Mouse (Mus musculus): Measurements from ENCODE around the gene Ces4a.
"Not testable (repeated sequence)": the region's sequence is repeated elsewhere in the genome, so short reads cannot be mapped to it uniquely, and the experiment has no call there.

The Ces4a gene

GRCm38 (mm10) chr8:105131509-105131908, at the start of gene Ces4a:
Gene Ces4a (plus strand): TSS chr8:105131800.
- DNase-seq (ENCODE audit: low spot score): no peak

GRCm38 (mm10) chr8:105083449-105084050, 48.0 kb upstream of the Ces4a start, which contains the start of gene Ces3b:
Gene Ces3b (plus strand): TSS chr8:105083753.
- DNase-seq (ENCODE audit: low spot score): no peak

- DNase-seq (ENCODE audit: low spot score): not testable (repeated sequence)
Observed at GRCm38 (mm10) chr8:105088166-105088565, 43.4 kb upstream of the Ces4a start.

- DNase-seq (ENCODE audit: low spot score): no peak
Observed at GRCm38 (mm10) chr8:105088581-105088980, 43.0 kb upstream of the Ces4a start.

- DNase-seq (ENCODE audit: low spot score): no peak
Observed at GRCm38 (mm10) chr8:105093992-105094391, 37.6 kb upstream of the Ces4a start.

GRCm38 (mm10) chr8:105102101-105102785, 29.4 kb upstream of the Ces4a start:
- DNase-seq (ENCODE audit: low spot score): not testable (repeated sequence)

GRCm38 (mm10) chr8:105103701-105104100, 27.9 kb upstream of the Ces4a start:
- DNase-seq (ENCODE audit: low spot score): not testable (repeated sequence)

GRCm38 (mm10) chr8:105104220-105104619, 27.4 kb upstream of the Ces4a start:
- DNase-seq (ENCODE audit: low spot score): no peak

- DNase-seq (ENCODE audit: low spot score): no peak
Observed at GRCm38 (mm10) chr8:105129864-105130263, 1.7 kb upstream of the Ces4a start.

GRCm38 (mm10) chr8:105138423-105138822, 6.8 kb downstream of the Ces4a start:
- DNase-seq (ENCODE audit: low spot score): peak; percentile 34

- no peak for DNase-seq (ENCODE audit: low spot score)
Observed at GRCm38 (mm10) chr8:105142395-105142794, 10.8 kb downstream of the Ces4a start.

GRCm38 (mm10) chr8:105151654-105152053, 20.1 kb downstream of the Ces4a start:
- no peak for DNase-seq (ENCODE audit: low spot score)

GRCm38 (mm10) chr8:105152623-105153398, 21.2 kb downstream of the Ces4a start:
- DNase-seq (ENCODE audit: low spot score): no peak

- no peak for DNase-seq (ENCODE audit: low spot score)
Observed at GRCm38 (mm10) chr8:105154316-105154715, 22.7 kb downstream of the Ces4a start.

- no peak for DNase-seq (ENCODE audit: low spot score)
Observed at GRCm38 (mm10) chr8:105155091-105155745, 23.6 kb downstream of the Ces4a start.

- peak; percentile 29 for DNase-seq (ENCODE audit: low spot score)
Observed at GRCm38 (mm10) chr8:105157555-105157954, 26.0 kb downstream of the Ces4a start.

GRCm38 (mm10) chr8:105158084-105158483, 26.5 kb downstream of the Ces4a start:
- no peak for DNase-seq (ENCODE audit: low spot score)

GRCm38 (mm10) chr8:105161121-105161652, 29.6 kb downstream of the Ces4a start:
- DNase-seq (ENCODE audit: low spot score): no peak

GRCm38 (mm10) chr8:105164272-105164902, 32.8 kb downstream of the Ces4a start:
- DNase-seq (ENCODE audit: low spot score): no peak

- no peak for DNase-seq (ENCODE audit: low spot score)
Observed at GRCm38 (mm10) chr8:105165191-105165590, 33.6 kb downstream of the Ces4a start.

- DNase-seq (ENCODE audit: low spot score): no peak
Observed at GRCm38 (mm10) chr8:105167116-105167515, 35.5 kb downstream of the Ces4a start.

GRCm38 (mm10) chr8:105169582-105169981, 38.0 kb downstream of the Ces4a start:
- no peak for DNase-seq (ENCODE audit: low spot score)

All from c-Kit-positive CD71-positive TER-119-positive erythroid progenitor cells, embryonic 14.5 days (primary cell).